Mouse (Mus musculus): ENCODE data around the gene Plscr1.

Plscr1 gene

GRCm38 (mm10) chr9:92260481-92261159, 11.1 kb downstream of the Plscr1 start:
- no peak for DNase-seq

GRCm38 (mm10) chr9:92265719-92266118, 16.2 kb downstream of the Plscr1 start:
- no peak for DNase-seq

- DNase-seq, result no peak
Measured at GRCm38 (mm10) chr9:92266558-92267171, 17.1 kb downstream of the Plscr1 start.

- no peak for DNase-seq
Measured at GRCm38 (mm10) chr9:92267732-92268131, 18.2 kb downstream of the Plscr1 start.

- DNase-seq, result no peak
Measured at GRCm38 (mm10) chr9:92269829-92270404, 20.4 kb downstream of the Plscr1 start.

- no peak for DNase-seq
Measured at GRCm38 (mm10) chr9:92270927-92271326, 21.4 kb downstream of the Plscr1 start.

GRCm38 (mm10) chr9:92272650-92273049, 23.1 kb downstream of the Plscr1 start:
- no peak for DNase-seq

GRCm38 (mm10) chr9:92273271-92273670, 23.7 kb downstream of the Plscr1 start:
- no peak for DNase-seq

- no peak for DNase-seq
Measured at GRCm38 (mm10) chr9:92273956-92274762, 24.6 kb downstream of the Plscr1 start.

- no peak for DNase-seq
Measured at GRCm38 (mm10) chr9:92275486-92276207, 26.1 kb downstream of the Plscr1 start, which contains the start of gene Plscr2. Plscr2 (plus strand) TSS chr9:92275602.

- no peak for DNase-seq
Measured at GRCm38 (mm10) chr9:92276360-92276759, 26.8 kb downstream of the Plscr1 start.

- DNase-seq, result no peak
Measured at GRCm38 (mm10) chr9:92280048-92280447, 30.5 kb downstream of the Plscr1 start.

GRCm38 (mm10) chr9:92282563-92283171, 33.1 kb downstream of the Plscr1 start:
- DNase-seq, result no peak

GRCm38 (mm10) chr9:92289675-92290074, 40.1 kb downstream of the Plscr1 start:
- no peak for DNase-seq

- DNase-seq, result no peak
Measured at GRCm38 (mm10) chr9:92292169-92292568, 42.6 kb downstream of the Plscr1 start.

GRCm38 (mm10) chr9:92292922-92293321, 43.4 kb downstream of the Plscr1 start:
- no peak for DNase-seq

- no peak for DNase-seq
Measured at GRCm38 (mm10) chr9:92293560-92294548, 44.3 kb downstream of the Plscr1 start.

- DNase-seq, result no peak
Measured at GRCm38 (mm10) chr9:92298288-92298687, 48.7 kb downstream of the Plscr1 start.

- DNase-seq, result no peak
Measured at GRCm38 (mm10) chr9:92301213-92301612, 51.7 kb downstream of the Plscr1 start.

- DNase-seq, result no peak
Measured at GRCm38 (mm10) chr9:92305075-92305474, 55.5 kb downstream of the Plscr1 start.
